Mouse (Mus musculus): ENCODE results near the gene Max. TPM values are rescaled to one million over a fixed set of nuclear protein-coding genes. Genes with fewer than 3 reads are reported as not detected.

Max gene
- polyA plus RNA-seq, 1 experiment from 2014 or later = 12.6 TPM

- ATAC-seq = no peak
- Histone ChIP-seq H3K4me3 (no peak overlapping the region), H3K9ac (no peak overlapping the region), H3K27me3 (replicated peaks) (no peaks in the 10 kb centered on the region), H3K4me1 (peaks cover 72% of the 10 kb centered on the region), H3K9me3 (replicated peaks) (no peaks in the 10 kb centered on the region), H3K27ac (peak overlapping the region; percentile 43; the same call in 1 of the 2 replicates), H3K4me2 (no peak overlapping the region), H3K36me3 (peaks cover 90% of the 10 kb centered on the region)
- 90% methylated on average over 11 of the region's 11 CpGs for WGBS (ENCODE audit: insufficient replicate concordance)
These were observed 45.8 kb downstream of the Max start for GRCm38 (mm10) chr12:76916163-76916562.

- Histone ChIP-seq H3K4me1 (peaks cover 75% of the 10 kb centered on the region), H3K36me3 (peaks cover 77% of the 10 kb centered on the region), H3K9me3 (replicated peaks) (no peaks in the 10 kb centered on the region), H3K4me2 (peak overlapping the region; percentile 82), H3K4me3 (peak overlapping the region; percentile 74), H3K9ac (peak overlapping the region; percentile 86), H3K27me3 (replicated peaks) (no peaks in the 10 kb centered on the region), H3K27ac (peak overlapping the region; percentile 99)
- WGBS (ENCODE audit: insufficient replicate concordance) = 43% methylated on average over 9 of the region's 9 CpGs
- ATAC-seq = no peak
These were observed 49.8 kb downstream of the Max start for GRCm38 (mm10) chr12:76912193-76912592.

GRCm38 (mm10) chr12:76911171-76911726, 50.8 kb downstream of the Max start:
- no peaks in the 10 kb centered on the region for H3K27me3 ChIP-seq (replicated peaks)
- H3K4me2 ChIP-seq = peak overlapping the region; percentile 82
- ATAC-seq = no peak
- H3K27ac ChIP-seq = peak overlapping the region; percentile 99
- peaks cover 77% of the 10 kb centered on the region for H3K36me3 ChIP-seq
- peaks cover 77% of the 10 kb centered on the region for H3K4me1 ChIP-seq
- H3K4me3 ChIP-seq = peak overlapping the region; percentile 74
- H3K9ac ChIP-seq = peak overlapping the region; percentile 86
- WGBS (ENCODE audit: insufficient replicate concordance) = 82% methylated on average over 16 of the region's 16 CpGs
- H3K9me3 ChIP-seq (replicated peaks) = no peaks in the 10 kb centered on the region

- H3K9ac ChIP-seq = peak overlapping the region; percentile 86
- peaks cover 78% of the 10 kb centered on the region for H3K36me3 ChIP-seq
- 49% methylated on average over 11 of the region's 11 CpGs for WGBS (ENCODE audit: insufficient replicate concordance)
- H3K27me3 ChIP-seq (replicated peaks) = no peaks in the 10 kb centered on the region
- H3K4me2 ChIP-seq = peak overlapping the region; percentile 82
- peaks cover 81% of the 10 kb centered on the region for H3K4me1 ChIP-seq
- ATAC-seq = peak; percentile 89
- peak overlapping the region; percentile 99 for H3K27ac ChIP-seq
- peak overlapping the region; percentile 74 for H3K4me3 ChIP-seq
- H3K9me3 ChIP-seq (replicated peaks) = no peaks in the 10 kb centered on the region
These were observed 51.6 kb downstream of the Max start for GRCm38 (mm10) chr12:76910258-76910940.

- 22% methylated on average over 5 of the region's 5 CpGs for WGBS (ENCODE audit: insufficient replicate concordance)
- peak overlapping the region; percentile 86 for H3K9ac ChIP-seq
- H3K36me3 ChIP-seq = peaks cover 77% of the 10 kb centered on the region
- H3K4me1 ChIP-seq = peaks cover 82% of the 10 kb centered on the region
- no peaks in the 10 kb centered on the region for H3K9me3 ChIP-seq (replicated peaks)
- peak; percentile 90 for ATAC-seq
- peak overlapping the region; percentile 74 for H3K4me3 ChIP-seq
- H3K27me3 ChIP-seq (replicated peaks) = no peaks in the 10 kb centered on the region
- H3K27ac ChIP-seq = peak overlapping the region; percentile 99
- H3K4me2 ChIP-seq = peak overlapping the region; percentile 82
These were observed 52.8 kb downstream of the Max start for GRCm38 (mm10) chr12:76909218-76909617.

GRCm38 (mm10) chr12:76906278-76906677, 55.7 kb downstream of the Max start:
- Histone ChIP-seq H3K4me2 (peak overlapping the region; percentile 82), H3K27ac (peak overlapping the region; percentile 99), H3K9ac (peak overlapping the region; percentile 86), H3K36me3 (peaks cover 70% of the 10 kb centered on the region), H3K27me3 (replicated peaks) (no peaks in the 10 kb centered on the region), H3K4me1 (peaks cover 77% of the 10 kb centered on the region), H3K4me3 (peak overlapping the region; percentile 23), H3K9me3 (replicated peaks) (no peaks in the 10 kb centered on the region)
- WGBS (ENCODE audit: insufficient replicate concordance) = 53% methylated on average over 1 of the region's 1 CpGs
- ATAC-seq = no peak

GRCm38 (mm10) chr12:76901508-76902294, 60.3 kb downstream of the Max start:
- Histone ChIP-seq H3K36me3 (peaks cover 85% of the 10 kb centered on the region), H3K9ac (no peak overlapping the region), H3K4me1 (peaks cover 36% of the 10 kb centered on the region), H3K27me3 (replicated peaks) (no peaks in the 10 kb centered on the region), H3K4me2 (no peak overlapping the region), H3K9me3 (replicated peaks) (no peaks in the 10 kb centered on the region), H3K27ac (no peak overlapping the region), H3K4me3 (no peak overlapping the region)
- WGBS (ENCODE audit: insufficient replicate concordance) = 84% methylated on average over 3 of the region's 3 CpGs
- ATAC-seq = no peak

- Histone ChIP-seq H3K4me3 (no peak overlapping the region), H3K27ac (no peak overlapping the region), H3K4me2 (no peak overlapping the region), H3K9me3 (replicated peaks) (no peaks in the 10 kb centered on the region), H3K27me3 (replicated peaks) (no peaks in the 10 kb centered on the region), H3K4me1 (peaks cover 20% of the 10 kb centered on the region), H3K9ac (no peak overlapping the region), H3K36me3 (peaks cover 71% of the 10 kb centered on the region)
- no peak for ATAC-seq
- WGBS (ENCODE audit: insufficient replicate concordance) = 87% methylated on average over 10 of the region's 10 CpGs
These were observed 62.6 kb downstream of the Max start for GRCm38 (mm10) chr12:76899261-76899975.

- Histone ChIP-seq H3K9ac (no peak overlapping the region), H3K4me3 (no peak overlapping the region), H3K9me3 (replicated peaks) (no peaks in the 10 kb centered on the region), H3K27me3 (replicated peaks) (no peaks in the 10 kb centered on the region), H3K36me3 (peaks cover 65% of the 10 kb centered on the region), H3K4me2 (no peak overlapping the region), H3K4me1 (peaks cover 20% of the 10 kb centered on the region), H3K27ac (no peak overlapping the region)
- no peak for ATAC-seq
These were observed 63.9 kb downstream of the Max start for GRCm38 (mm10) chr12:76898141-76898540.

- Histone ChIP-seq H3K27ac (no peak overlapping the region), H3K27me3 (replicated peaks) (no peaks in the 10 kb centered on the region), H3K36me3 (peaks cover 61% of the 10 kb centered on the region), H3K9me3 (replicated peaks) (no peaks in the 10 kb centered on the region), H3K4me3 (no peak overlapping the region), H3K4me1 (peaks cover 15% of the 10 kb centered on the region), H3K9ac (no peak overlapping the region), H3K4me2 (no peak overlapping the region)
- no peak for ATAC-seq
- 88% methylated on average over 10 of the region's 10 CpGs for WGBS (ENCODE audit: insufficient replicate concordance)
These were observed 65.0 kb downstream of the Max start for GRCm38 (mm10) chr12:76897006-76897405.

- Histone ChIP-seq H3K9ac (no peak overlapping the region), H3K4me1 (peaks cover 10% of the 10 kb centered on the region), H3K4me3 (no peak overlapping the region), H3K27me3 (replicated peaks) (no peaks in the 10 kb centered on the region), H3K4me2 (no peak overlapping the region), H3K9me3 (replicated peaks) (no peaks in the 10 kb centered on the region), H3K36me3 (peaks cover 62% of the 10 kb centered on the region), H3K27ac (no peak overlapping the region)
- WGBS (ENCODE audit: insufficient replicate concordance) = 83% methylated on average over 4 of the region's 4 CpGs
- no peak for ATAC-seq
These were observed 65.4 kb downstream of the Max start for GRCm38 (mm10) chr12:76896566-76896965.

Data from liver, embryonic 12.5 days (tissue).